Mouse (Mus musculus) frontal cortex, postnatal 36 days (tissue): Measurements from ENCODE around the gene Aff3.

Experiments used
- DNase-seq, 2 experiments: peaks; one replicate each; pipeline ENCODE4 v3.0.0; 2022; ENCODE audit warnings: low spot score in 2 of 2

Aff3 gene

DNA sequence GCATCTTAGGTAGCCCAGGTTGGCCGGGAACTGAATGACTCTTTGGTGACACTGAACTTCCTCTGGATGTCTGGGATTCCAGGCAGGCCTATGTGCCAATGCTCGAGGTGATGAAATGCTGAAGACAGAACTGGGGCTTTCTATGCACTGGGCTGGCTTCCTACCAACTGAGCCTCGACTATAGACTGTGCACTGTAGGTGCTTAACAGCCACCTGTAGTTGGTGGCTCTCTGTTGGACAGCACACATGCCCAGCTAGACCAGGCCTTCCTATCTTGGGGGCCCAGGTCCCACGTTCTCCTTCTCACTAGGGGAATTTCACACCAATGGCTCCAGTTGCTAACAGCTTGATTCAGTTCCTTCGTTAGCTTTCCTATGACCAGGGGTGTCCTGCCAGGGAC, 374.9 kb downstream of the Aff3 start:
- no peak for DNase-seq

DNA sequence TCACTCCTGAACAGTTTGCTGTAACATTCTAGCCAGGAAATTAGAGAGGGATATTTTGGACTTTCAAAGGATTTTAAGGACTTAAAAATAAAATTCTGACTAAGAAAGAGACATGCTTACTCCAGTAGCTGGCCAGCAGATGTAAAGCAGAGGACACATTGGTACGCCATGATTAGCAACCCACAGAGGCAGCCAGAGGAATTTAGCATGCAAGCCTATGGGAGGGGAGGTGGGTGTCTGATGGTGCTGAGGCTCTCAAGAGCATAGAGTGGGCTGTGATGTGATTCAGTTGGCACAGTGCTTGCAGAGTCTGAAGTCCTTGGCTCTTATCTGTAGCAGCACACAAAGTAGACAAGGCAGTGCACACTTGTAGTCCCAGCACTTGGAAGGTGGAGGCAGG, 376.0 kb downstream of the Aff3 start:
- DNase-seq, result peak; percentile 61 to 82

DNA sequence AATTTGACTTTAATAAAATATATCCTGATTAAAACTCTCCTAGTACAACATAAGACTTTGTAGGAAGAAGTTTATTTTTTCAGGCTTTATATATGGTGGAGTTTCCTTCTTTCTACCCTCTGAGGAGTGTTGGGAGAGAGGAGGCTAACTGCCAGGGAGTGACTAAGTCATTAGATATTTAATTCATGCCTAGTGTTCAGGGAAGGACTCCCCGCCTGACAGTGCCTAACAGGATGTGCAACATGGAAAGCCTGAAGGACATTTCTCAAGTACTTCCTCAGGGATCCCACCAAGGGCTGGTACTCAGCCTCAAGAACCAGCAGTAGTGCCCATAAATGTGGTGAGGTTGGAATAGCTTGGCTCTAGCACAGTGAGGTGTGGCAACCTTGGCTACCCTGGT, 378.2 kb downstream of the Aff3 start:
- no peak for DNase-seq

DNA sequence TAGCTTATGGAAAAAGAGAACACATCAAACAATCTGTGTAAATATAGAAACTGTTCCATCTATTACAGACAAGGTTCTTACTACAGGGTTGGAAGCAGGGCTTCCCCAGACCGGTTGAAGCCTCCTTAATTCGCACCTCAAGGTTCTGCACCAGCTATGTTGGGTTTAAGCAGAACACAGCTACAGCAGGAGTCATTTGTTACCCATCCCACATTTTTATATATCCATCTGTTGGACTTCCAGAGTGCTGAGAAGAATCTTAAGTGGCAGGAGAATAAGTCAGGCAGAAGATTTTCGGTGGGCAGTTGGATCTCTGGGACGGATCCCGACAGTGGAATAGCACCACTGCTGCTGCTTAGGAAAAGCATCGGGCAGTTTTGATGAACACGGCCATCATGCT, 384.2 kb downstream of the Aff3 start:
- DNase-seq, result no peak

DNA sequence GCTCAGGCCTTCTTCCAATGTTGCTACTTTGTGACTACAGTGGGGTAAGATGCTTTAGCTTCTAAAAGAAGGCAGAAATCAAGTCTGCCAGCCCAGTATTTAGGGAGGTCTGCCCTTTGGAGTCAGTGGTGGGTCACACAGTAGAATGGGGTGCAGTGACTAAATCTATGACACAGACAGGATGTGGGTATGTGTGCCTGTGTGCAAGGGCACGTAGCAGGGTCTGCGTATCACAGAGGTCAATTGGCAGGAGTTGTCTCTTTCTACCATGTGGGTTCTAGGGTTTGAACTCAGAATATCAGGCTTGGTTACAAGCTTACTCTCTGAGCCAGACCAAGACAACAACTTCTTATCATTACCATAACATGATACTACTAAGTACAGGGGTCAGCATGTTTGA, 393.4 kb downstream of the Aff3 start:
- DNase-seq, result no peak

DNA sequence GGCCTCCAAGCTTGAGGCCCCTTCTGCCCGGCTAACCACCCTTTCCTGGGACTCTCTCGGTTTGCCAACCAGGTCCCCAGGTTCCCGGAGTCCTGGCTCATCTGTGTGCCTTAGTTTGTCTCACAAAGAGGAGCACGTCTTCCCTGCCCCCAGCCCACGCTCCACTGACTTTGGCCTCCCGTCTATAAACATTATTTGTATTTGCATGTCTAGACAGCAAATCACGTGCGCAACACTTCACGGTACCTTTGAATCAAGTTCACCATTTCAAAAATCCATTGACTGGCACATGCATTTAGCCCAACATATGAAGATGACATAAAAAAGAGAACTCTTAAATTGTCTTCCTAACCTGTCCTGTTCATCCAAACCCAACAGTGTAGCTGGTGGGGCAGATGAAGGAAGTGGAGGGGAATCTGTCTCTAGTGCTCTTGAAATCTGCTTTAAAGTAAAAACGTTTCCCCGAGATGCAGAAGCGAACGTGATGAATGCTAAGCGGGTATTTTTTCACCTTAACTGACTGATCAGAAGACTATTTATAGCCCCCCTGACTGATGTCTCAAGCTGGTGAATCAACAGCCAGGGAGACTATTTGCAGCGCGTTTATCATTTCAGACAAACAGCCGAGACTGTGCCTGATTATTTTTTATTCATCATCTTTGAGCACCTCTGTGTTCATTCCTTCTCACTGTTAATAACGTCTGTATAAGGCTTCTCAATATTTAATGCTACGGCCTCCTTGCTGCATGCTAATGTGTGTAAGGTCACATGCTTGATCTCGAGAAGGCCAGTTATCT, 396.3 kb downstream of the Aff3 start:
- DNase-seq, result no peak

DNA sequence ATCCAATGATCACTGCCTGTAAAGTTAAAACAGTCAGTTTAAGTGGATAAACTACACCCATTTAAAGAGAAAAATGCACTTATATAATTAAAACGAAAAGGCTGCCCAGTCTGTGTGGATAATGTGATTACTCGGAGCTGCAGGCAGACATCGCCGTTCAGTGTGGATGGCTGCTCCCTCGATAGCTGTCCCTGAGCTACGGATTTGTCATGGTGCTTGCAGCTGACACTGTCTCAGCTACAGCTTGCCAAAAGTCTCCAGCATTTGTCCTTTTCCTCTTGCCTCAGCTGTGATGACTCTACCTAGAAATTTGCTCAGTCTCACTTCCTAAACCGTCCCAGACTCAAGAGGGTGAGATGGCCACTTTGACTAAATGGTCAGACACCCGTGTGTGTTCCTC, 401.5 kb downstream of the Aff3 start:
- DNase-seq, result no peak

DNA sequence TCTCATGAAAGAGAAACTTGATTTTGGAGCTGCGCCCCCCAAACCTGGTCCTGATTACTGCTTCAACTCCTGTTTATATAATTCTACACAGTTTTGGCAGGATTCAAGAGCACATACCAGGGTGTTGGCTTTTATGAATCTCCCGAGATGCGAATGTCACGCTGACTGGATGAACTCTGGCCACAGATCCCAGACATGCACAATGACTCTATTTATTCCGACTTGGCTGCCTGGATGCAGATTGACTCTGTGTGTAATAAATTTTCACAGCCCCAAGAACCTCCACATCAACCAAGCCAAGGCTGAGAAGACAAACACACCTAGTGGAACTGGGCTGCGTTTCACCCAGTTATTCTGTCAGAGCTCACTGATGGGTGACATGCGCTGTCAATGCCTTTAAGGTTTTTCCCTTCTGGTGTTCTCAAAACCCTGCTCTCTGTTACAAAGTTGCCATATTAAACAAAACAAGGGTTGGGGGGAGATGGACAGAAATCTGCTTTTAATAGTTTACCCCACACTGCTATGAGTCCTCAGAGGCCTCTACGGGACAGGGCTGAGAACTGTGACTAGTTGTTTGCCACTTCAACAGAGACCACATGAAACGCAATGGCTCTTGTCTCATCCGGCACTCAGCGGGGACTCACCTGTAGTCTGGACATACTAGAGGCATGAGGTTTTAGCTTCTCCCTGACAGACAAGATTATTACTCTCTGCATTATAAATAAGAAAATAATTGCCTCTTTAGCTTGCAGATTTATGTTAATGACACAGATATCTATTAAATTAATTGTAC, 402.2 kb downstream of the Aff3 start:
- no peak for DNase-seq

DNA sequence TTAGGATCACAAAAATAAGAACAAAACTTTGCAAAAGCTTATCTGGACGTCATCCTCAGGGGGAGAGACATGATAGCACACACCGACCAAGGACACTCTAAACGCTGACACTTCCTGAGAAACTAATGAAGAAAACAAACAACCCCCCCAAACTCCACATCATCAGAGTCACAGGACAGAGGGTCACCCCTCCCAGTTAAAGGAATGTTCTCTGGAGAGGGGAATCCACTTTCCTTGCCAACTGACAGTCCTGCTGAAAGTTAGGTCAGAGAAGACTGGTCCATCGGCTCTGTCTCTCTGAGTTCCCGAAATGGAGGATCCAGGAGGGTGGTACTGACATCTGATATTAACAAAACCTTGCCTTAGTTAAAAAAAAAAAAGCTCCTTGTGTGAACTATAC, 403.7 kb downstream of the Aff3 start:
- DNase-seq, result no peak

DNA sequence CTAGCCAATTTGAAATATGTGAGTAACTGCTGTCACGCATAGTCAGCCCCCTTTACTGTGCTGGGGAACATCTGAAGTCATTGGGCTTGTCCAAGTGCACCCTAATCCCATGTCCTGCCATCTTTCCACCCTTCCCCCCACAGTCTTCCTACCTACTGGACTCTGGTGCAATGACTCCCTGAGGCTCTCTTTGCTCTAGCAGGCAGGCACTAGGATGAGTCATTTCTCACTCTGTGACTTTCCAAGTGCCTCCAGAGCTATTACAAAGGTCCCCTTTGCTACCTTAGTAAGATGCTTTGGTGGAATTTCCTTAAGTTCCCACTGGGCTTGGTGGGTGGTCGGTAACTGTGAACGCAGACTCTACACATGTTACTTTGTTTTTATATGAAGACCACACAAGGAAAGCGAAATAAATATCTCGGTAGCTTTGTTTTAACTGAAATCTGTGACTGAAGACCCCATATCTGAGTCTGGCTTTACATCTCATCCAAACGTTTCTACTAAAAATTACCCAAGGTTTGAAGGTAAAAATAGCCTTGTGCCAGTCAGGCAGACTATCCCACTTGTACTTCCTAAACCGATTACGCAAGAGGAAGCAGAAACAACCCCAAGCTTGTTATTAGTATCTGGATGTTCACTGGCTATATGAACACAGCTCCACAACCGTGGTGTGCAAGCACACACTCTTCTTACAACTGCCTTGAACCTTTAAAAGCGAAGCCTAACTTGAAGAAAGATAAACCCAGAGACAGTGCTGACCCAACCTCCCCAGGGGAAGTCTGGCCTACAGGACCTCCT, 405.0 kb downstream of the Aff3 start:
- no peak for DNase-seq

DNA sequence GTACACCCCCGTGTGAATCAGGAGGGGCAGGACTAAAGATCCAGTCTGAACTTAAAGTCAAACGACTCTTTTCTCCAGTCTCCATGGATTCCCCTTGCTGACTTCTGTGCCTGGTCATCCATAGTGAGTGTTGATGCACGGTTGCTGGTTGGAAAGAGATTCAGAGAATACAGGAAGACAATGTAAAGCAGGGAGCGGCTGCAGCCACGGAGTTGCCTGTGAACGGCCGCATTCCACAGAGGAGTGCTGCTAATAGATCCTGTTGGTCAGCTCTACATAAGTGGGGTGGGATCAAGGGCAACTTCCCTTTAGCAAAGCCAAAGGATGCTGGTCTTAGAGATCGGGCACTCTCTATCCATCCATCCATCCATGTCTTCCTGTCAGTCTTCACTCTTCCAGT, 410.3 kb downstream of the Aff3 start:
- no peak for DNase-seq

DNA sequence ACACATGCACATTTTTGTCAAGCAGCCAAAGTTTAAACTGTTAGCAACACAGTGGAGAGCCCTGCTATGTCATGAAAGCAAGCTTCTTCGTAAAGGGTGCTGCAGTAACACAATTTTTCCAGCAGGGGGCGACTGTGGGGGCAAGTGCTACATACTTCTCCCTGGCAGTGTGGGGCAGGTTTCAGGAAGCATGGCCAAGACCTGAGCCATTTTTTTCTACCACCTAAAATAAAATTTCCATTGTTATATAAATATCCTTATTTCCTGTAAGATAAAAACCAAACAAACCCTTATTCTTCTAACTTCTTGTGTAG, 412.0 kb downstream of the Aff3 start:
- DNase-seq, result no peak

DNA sequence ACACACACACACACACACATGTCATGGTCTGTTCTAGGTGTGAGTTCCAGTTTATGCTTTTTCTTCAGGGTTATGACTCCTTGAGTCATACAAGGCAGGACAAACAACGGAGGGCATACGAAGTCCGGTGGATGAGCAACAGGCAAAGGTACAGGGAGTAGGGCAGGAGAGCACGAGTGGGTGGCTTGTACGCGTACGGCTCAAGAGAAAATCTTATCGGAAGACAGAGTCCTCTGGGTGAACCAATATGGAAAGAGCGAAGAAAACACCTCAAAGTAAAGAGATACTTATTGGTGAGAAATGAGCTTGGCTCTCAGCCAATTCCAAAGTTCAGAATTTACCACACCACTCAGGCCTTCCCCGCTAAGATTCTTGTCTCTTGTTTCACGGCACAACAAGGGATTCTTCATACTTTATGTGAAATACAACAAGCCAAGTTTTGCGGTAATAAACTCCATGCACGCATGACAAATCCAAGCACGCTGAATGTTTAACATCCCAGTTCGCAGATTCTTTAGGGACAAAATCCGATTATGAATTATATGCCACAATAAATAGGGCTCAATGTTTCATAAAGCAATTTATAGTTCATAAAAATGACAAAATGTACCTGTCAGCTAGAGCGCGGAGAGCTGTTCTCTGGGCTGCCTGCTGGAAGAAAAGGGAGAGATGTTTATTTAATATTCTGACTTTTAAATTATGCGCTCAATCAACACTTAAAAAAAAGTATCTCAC, 412.6 kb downstream of the Aff3 start:
- DNase-seq, result no peak

DNA sequence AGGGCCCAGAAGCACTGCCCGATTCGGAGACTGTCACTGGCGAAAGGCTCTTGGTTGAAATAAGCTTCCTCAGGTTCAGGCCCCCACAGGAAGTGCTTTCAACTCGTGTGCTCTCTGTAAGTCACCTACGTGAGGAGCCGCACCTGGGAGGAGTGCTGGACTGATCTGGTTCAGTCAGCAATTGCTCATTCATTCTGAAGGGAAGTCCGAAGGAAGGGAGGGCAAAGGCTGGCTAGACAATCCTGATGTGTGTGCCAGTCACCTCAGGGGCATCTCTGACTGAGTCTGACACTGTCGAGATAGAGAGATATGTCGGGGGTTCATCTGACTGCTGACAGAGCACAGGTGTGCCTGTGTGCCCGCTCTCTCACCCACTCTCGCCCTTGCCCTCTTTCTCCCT, 413.3 kb downstream of the Aff3 start:
- DNase-seq, result no peak

DNA sequence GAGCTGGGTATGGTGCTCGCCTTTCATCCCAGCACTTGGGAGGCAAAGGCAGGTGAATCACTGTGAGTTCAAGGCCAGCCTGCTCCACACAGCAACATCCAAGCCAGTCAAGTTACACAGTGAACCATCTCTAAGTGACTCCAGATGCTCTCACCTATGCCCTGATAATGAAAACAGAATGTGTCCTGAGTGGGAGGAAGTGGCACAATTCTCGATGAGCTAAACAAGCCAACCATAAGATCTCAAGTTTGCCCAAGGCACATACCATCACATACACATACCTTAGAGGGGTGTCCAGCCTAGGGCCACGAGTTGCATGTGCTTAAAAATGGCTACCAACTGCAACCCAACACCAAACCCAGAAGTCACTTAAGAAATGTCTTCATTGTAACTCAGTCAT, 414.5 kb downstream of the Aff3 start:
- no peak for DNase-seq

DNA sequence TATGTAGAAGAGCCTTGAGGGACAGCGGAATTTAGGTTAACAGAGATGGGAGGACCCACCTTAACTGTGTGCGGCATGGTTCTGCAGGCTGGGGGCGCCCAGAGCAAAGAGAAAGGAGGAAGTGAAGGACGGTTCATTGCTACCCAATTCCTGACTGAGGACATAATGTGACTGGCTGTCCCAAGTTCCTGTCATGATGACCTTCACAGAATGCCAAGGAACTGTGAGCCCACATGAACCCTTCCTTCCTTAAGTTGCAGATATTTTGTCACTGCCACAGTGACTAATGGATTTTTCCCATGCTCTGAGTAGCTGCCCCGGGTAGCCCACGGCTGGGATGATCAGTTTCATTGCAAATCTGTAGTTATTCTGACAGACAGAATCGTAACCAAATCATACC, 415.2 kb downstream of the Aff3 start:
- no peak for DNase-seq

DNA sequence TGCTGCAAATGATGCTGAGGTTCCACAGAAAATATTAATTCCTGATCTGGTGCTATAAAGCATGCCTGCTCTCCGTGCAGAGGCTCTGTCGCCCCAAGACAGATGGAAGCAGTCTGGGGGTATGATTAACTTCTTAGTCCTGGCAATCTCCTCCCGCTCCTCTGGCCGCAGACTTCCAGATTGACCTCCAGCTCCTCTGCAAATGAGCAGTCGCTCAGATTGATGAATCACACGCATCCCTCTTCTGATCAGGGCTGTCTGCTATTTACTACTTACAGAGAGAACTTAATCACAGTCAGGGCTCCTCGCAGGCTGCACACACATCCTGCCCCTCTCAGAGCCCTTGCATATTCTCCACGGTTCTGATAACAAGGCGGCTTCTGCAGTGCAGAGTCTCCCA, 416.7 kb downstream of the Aff3 start:
- DNase-seq, result no peak

DNA sequence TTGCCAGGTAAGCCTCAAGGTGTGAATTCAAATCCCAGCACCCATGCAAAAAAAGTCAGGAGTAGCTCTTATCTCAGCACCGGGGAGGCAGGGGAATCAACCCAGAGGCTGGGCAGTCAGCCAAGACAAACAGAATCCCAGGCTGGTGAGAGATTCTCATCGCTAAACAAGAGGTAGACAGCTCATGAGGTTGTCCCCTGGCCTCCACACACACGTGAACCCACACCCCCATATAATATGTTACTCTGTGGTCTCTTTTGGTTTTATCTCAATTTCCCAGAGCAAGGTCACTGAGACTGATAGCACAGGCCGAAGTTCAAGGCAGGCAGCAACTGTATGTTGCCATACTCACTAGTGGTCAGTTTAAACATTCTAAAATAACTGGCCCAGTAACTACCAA, 422.2 kb downstream of the Aff3 start:
- no peak for DNase-seq

DNA sequence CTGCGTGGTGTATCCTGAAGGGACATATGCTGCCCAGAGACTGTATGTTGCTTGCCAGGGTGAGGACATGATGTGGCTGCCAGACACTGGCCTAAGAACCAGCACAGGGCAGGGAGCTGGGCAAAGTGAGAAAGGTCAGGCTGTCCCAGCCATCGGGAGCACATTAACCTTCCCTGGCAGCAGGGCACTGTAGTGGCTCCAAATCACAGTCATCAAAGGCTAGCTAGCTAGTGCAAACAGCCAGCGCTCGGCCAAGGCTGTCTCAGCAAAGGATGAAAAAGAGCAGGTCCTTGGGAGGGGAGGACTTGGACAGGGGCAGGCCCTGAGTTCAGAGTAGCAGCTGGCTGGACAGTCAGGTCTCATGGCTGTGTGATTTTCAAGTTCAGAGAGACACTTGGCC, 423.0 kb downstream of the Aff3 start:
- DNase-seq, result no peak

DNA sequence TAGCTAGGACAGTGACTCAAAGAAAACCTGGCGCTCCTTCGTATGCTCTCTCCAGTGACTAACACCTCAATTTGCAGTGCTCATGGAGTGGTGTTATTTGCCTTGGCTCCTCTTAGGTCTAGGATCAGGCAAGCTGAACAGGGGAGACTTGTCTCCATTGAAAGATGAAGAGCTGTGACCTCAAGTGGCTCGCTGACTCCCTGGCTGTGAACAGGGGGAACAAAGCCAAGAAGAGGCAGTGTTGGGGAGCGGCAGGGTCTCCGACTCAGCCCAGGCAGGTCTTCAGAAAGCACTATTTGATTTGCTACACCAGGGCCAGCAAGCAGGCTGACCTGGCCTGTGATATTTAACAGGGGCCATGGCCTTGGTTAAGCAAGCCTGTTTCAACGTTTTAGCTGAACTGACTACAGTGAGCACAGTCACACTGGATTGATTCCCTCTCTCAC, 423.5 kb downstream of the Aff3 start:
- DNase-seq, result no peak

DNA sequence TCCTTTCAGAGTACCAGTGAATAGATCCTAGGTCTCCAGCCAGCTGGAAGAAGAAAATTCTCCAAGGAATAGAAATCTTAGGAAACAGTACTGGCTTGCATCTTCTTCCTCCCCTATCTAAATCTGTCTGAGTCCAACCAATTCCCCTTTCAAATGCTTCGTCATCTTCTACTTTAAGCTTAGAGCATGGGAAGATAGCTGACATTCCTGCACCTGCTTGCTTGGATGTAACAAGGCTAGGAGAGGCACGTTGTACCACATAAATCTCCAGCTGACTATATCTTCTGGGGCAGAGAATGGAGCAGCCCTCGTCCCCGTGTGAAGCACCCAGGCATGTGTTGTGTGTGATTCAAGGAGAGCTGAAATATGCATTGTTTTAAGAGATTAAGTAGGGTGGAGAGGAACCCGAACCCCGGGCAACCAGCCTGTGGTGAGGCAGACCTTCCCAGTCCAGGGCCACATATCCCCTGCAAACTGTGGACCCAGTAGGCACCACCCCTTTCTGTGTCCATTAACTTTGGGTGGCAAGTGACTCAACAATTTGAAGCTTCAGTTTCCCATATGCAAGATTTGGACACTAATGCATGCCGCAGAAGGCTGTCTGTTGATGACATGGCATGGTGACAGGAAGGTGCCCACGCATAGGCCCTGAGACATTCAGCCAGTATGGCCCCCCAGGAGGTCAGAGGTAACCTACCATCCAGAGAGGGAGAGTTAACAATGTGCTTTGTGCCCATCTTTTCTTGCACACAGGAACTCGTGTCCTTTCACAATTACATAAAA, 424.1 kb downstream of the Aff3 start:
- DNase-seq, result no peak
